Mouse (Mus musculus): ENCODE measurements around the gene BC048562.

The BC048562 gene

GRCm38 (mm10) chr9:108450292-108451169 is 14.2 kb downstream of the BC048562 start:
- no peak for DNase-seq (ENCODE audit: low read depth, low spot score)

GRCm38 (mm10) chr9:108451170-108451493 is 14.8 kb downstream of the BC048562 start:
- DNase-seq (ENCODE audit: low read depth, low spot score): no peak

GRCm38 (mm10) chr9:108451519-108452160 is 15.4 kb downstream of the BC048562 start:
- no peak for DNase-seq (ENCODE audit: low read depth, low spot score)

DNA sequence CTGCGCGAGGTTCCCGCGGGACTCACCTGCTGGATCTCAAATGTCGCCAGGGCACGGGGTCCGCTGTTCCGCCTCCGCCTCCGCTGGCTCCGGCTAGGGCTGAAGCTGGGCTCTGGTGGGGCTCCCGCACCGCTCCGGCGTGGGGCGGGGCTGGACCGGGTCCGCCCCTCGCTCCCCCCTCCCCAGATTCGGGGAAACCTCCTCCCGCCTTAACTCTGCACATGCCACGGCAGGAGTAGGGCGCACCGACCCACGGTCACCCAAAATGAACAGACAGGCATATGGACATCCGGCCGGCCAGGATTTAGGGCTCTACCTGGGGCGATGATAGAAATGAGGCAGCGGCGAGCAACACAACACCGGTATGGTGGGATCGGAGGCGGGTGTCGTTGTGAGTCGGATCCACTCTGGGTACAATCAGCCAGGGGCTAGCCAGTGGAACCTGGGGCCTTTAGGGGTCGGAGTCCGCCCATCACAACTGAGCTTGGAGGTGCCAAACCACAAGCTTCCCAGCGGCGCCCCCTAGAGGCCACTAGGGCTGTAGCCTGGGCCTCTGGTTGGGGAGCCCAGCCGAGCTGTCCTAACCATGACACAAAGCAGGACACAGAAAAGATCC is 16.1 kb downstream of the BC048562 start:
- peak; percentile 90 for DNase-seq (ENCODE audit: low read depth, low spot score)

DNA sequence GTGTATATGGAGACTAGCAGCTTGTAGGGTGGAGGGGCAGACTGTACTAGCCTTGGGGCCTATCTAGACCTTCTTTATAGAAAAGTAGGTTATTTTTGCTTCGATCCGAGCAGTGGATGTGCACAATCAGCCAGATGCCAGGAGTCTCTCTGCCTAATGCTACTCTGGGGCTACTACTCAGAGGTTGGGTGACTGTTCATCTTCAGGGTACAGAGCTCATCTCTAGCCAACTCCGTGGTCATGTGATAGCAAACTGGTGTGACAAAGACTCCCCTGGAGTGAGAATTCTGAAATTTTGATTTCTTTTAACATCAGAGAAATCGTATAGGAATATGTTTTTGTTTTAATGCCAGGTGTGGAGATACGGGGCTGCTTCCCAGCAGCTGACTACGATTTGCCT is 16.6 kb downstream of the BC048562 start:
- no peak for DNase-seq (ENCODE audit: low read depth, low spot score)

- no peak for DNase-seq (ENCODE audit: low read depth, low spot score)
Observed at GRCm38 (mm10) chr9:108453458-108453857, 17.2 kb downstream of the BC048562 start.

GRCm38 (mm10) chr9:108454429-108454828 is 18.1 kb downstream of the BC048562 start:
- no peak for DNase-seq (ENCODE audit: low read depth, low spot score)

DNA sequence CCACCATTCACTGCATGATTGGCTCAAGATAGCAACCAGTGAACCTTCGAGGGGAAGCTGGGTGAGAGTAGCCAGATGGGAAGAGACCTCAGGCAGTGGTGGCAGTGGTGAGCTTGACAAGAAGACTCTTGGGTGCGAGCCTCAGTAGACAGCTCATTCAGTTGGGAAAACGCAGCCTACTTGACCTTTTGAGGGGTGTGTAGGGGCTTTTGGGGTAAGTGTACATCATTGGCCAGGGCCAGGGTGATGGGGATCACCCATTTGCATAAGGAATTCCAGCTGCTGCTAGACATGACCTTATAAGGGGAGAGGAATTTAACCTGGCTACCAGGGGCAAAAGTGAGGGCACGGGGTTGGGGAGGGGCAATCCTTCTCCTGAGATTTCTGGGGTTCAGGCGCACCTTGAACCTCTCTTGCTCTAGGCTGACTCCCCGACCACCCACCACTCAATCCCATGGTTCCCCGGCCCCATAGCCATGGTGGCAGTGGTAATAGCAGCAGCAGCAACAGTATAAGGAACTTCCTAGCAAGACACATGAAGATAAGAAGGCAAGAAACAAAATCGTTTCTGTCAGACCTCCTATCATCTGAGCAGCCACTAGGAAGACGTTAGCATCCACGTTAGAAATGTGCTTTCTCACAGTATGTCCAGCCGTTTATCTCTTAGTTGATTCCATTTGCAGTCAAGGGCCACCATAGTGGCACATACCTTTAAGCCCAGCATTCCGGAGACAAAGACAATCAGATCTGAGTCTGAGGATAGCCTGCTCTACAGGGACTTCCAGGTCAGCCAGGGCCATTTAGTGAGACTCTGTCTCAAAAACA is 19.7 kb downstream of the BC048562 start:
- DNase-seq (ENCODE audit: low read depth, low spot score): no peak

DNA sequence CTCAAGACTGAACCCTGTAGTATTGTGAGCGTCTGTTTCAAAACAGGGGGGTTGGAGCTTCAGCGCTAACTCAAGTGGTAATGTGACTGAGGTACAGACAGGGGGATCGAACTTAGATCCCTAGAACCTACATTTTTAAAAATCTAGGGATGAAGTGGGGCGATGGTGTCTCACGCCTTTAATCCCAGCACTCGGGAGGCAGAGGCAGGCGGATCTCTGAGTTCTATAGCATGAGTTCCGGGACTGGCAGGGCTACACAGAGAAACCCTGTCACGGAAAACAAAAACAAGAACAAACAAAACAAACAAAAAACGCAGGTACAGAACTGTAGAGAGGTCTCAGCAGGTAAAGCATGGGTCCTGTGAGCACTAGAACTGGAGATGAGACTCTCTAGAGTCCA is 20.7 kb downstream of the BC048562 start:
- DNase-seq (ENCODE audit: low read depth, low spot score): no peak

- DNase-seq (ENCODE audit: low read depth, low spot score): no peak
Observed at GRCm38 (mm10) chr9:108459939-108460318, 23.6 kb downstream of the BC048562 start.

GRCm38 (mm10) chr9:108460319-108461178 is 24.3 kb downstream of the BC048562 start, which contains the start of gene Ccdc71:
Gene Ccdc71, plus strand, starts transcription at chr9:108460527.
- DNase-seq (ENCODE audit: low read depth, low spot score): peak; percentile 92

DNA sequence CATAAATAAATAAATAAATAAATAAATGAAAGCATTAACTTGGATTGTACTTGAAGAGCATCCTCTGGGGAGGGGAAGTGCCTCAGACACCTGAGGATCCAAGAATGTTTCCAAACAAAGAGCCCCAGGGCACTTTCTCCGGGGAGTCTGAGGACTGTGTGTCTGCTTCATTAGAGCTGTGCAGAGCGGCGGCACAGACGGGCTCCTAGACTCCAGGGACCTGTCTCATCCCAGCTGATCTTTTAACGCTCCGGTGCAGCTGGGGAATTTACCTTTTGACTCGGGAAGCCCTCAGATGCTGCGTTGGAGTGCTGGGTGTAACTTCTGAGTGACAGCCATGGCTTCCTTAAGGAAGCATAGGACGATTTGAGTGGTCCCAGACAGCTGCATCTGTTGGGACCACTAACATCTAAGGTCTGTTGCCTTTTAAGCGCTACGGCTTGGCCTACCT is 24.9 kb downstream of the BC048562 start, which contains the start of gene Klhdc8b:
TSS of gene Klhdc8b (minus strand) at position 401 of the 451 bp plus-strand sequence.
- DNase-seq (ENCODE audit: low read depth, low spot score): no peak

DNA sequence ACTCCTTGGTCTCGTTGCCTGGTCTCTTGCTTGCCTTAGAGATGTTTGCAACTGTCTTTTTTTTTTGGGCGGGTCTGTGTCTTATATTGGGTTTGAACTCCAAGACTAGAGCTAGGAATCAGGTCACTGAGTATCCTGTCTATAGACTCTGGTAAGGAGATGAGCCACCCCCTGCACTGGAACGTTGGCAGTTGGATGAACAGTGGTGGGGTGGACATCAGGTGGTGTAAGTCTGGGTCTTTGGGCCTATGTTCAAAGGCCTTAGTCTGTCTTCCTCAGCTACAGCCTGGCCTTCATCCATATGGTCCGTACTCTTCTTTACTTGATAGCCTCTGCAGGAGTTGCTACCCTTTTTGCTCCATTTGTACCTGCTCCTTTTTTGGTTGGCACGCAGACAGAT is 25.4 kb downstream of the BC048562 start:
- DNase-seq (ENCODE audit: low read depth, low spot score): no peak

- no peak for DNase-seq (ENCODE audit: low read depth, low spot score)
Observed at GRCm38 (mm10) chr9:108462192-108462591, 25.9 kb downstream of the BC048562 start.

DNA sequence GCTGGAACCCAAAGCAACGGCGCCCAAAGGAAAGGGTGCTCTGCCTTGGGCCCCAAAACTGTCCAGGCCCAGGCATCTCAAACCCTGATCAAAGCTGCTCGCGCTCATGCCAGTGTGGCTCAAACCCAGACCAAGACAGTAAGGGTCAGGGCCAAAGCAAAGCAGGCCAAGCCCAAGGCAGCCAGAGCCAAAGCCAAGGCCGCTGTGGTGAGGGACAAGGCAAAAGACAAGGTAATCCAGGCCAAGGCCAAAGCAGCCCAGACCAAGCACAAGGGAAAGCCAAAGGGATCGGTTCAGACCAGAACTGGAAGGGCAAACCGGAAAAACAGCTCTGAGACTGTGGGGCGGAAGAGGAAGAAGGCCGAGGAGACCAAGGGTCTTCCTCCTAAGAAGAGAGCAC is 27.4 kb downstream of the BC048562 start:
- DNase-seq (ENCODE audit: low read depth, low spot score): no peak

GRCm38 (mm10) chr9:108466219-108466618 is 29.9 kb downstream of the BC048562 start:
- no peak for DNase-seq (ENCODE audit: low read depth, low spot score)

- no peak for DNase-seq (ENCODE audit: low read depth, low spot score)
Observed at GRCm38 (mm10) chr9:108469430-108469829, 33.1 kb downstream of the BC048562 start.

DNA sequence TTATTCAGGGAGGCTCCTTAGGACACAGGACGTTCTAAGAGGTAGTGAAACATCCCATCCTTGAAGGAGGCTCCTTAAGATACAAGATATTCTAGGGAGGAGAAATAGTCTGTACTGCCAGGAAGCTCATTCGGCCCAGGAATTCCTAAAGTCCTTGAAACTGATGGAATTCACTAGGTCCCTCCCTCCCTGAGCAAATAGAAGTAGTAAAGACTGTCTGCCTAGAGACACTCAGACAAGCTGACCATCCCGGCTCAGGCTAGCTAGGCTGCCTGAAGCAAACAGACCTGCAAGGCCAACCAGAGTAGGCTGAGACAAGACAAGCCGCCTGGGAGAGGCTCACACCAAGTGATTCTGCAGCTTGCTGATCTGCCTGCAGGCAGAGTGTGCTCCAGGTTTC is 33.6 kb downstream of the BC048562 start:
- DNase-seq (ENCODE audit: low read depth, low spot score): no peak

GRCm38 (mm10) chr9:108474528-108474927 is 38.2 kb downstream of the BC048562 start:
- no peak for DNase-seq (ENCODE audit: low read depth, low spot score)

DNA sequence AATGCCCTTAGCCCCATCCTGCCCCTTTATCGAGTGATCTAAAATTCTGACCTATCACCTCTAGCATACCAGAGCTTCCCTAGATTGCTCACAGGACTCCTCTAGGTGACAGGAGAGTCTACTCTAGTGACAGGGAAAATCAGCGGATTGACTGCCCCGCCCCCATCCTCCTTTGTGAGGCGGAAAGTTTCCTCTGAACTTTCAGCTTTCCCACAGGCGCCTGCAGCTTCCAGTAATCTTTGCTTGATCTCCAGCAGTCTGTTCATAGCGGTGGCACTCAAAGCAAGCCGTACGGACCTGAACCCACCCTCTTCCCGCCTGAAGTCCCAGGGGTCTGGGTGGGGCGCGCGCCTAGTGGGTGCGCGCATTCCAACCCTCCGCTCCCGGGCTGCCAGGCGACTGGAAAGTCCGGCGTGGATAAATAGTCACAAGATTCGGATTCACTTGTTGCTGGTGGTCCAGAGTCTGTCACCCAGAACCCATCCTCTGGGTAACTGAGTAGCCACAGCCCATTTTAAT is 42.4 kb downstream of the BC048562 start:
- DNase-seq (ENCODE audit: low read depth, low spot score): no peak

Measured in CD4-positive, CD25-positive, alpha-beta regulatory T cell, adult 2 months (primary cell).